Mouse (Mus musculus) liver, postnatal 0 days (tissue): ENCODE data around the gene Strn3. TPM values are rescaled to one million over a fixed set of nuclear protein-coding genes. Genes with fewer than 3 reads are reported as not detected.
A peak's percentile ranks its signal among the peaks of the same experiment; 100 is the strongest.
"Not testable (repeated sequence)": the region's sequence is repeated elsewhere in the genome, so short reads cannot be mapped to it uniquely, and the experiment has no call there.

ENCODE experiments used
- ATAC-seq: fragments of 200-750 bp; cut with Nextera tagmentation; 2 replicates; pipeline ENCODE4 v1.8.0; 2017; ENCODE audit warnings: mild to moderate bottlenecking, moderate library complexity
- DNase-seq: peaks from one replicate; pipeline ENCODE4 v3.0.0-alpha.2; 2016
- H3K27ac ChIP-seq: fragments of 300-500 bp; sonication (generic); 2 replicates; pipeline ENCODE4 v1.5.1; 2014; ENCODE audit warnings: antibody characterized with exemption, moderate library complexity, mild to moderate bottlenecking, low read depth
- H3K27me3 ChIP-seq: fragments of 300-500 bp; sonication (generic); 2 replicates; pipeline ENCODE4 v1.6.1; 2014; ENCODE audit warnings: low read length, control low read depth, mixed read lengths; ENCODE audit not compliant: insufficient read depth
- H3K36me3 ChIP-seq: fragments of 300-500 bp; sonication (generic); replicated peaks from 2 replicates; pipeline ENCODE4 v1.6.1; 2014; ENCODE audit warnings: mild to moderate bottlenecking, control low read depth, low read length, moderate library complexity, mixed read lengths; ENCODE audit not compliant: insufficient read depth
- H3K4me1 ChIP-seq: fragments of 300-500 bp; sonication (generic); 2 replicates; pipeline ENCODE4 v1.6.1; 2014; ENCODE audit warnings: antibody characterized with exemption, mild to moderate bottlenecking, control low read depth; ENCODE audit not compliant: insufficient read depth
- H3K4me2 ChIP-seq: fragments of 300-500 bp; sonication (generic); 2 replicates; pipeline ENCODE4 v1.6.1; 2014; ENCODE audit warnings: low read depth, mild to moderate bottlenecking, low read length, moderate library complexity, mixed read lengths
- H3K4me3 ChIP-seq: fragments of 300-500 bp; sonication (generic); 2 replicates; pipeline ENCODE4 v1.5.1; 2014; ENCODE audit warnings: low read depth, low read length
- H3K9ac ChIP-seq: fragments of 300-500 bp; sonication (generic); replicated peaks from 2 replicates; pipeline ENCODE4 v1.6.1; 2014; ENCODE audit warnings: mild to moderate bottlenecking, moderate library complexity
- H3K9me3 ChIP-seq: fragments of 300-500 bp; sonication (generic); 2 replicates; pipeline ENCODE4 v1.6.1; 2016; ENCODE audit warnings: mild to moderate bottlenecking, control low read depth, low read length, mixed read lengths
- CTCF ChIP-seq: sonication (generic); IDR thresholded peaks from 2 replicates; pipeline ENCODE4 v1.5.1; 2016; ENCODE audit warnings: antibody characterized with exemption, low read depth
- EP300 ChIP-seq: IDR thresholded peaks from 2 replicates; pipeline ENCODE4 v1.6.1; 2016; ENCODE audit warnings: antibody characterized with exemption, low read depth, mild to moderate bottlenecking
- WGBS: fragments of 180-500 bp; shearing (Covaris S2); extraction: QIAGEN DNeasy Blood & Tissue Kit; methylation state at CpG from one replicate; pipeline ENCODE4 v1.1.7; 2014; ENCODE audit not compliant: insufficient replicate concordance; 5-methylcytosine and 5-hydroxymethylcytosine counted together
- polyA plus RNA-seq: library from polyadenylated mRNA; unstranded; fragments of >200 nt; fragmentation: Nextera tagmentation; extraction: Ambion mirVana; gene quantifications from 2 replicates; pipeline ENCODE4 v1.2.1, GENCODE M21; 2015

The Strn3 gene
- polyA plus RNA-seq, 1 experiment from 2014 or later: 11.5 TPM

DNA sequence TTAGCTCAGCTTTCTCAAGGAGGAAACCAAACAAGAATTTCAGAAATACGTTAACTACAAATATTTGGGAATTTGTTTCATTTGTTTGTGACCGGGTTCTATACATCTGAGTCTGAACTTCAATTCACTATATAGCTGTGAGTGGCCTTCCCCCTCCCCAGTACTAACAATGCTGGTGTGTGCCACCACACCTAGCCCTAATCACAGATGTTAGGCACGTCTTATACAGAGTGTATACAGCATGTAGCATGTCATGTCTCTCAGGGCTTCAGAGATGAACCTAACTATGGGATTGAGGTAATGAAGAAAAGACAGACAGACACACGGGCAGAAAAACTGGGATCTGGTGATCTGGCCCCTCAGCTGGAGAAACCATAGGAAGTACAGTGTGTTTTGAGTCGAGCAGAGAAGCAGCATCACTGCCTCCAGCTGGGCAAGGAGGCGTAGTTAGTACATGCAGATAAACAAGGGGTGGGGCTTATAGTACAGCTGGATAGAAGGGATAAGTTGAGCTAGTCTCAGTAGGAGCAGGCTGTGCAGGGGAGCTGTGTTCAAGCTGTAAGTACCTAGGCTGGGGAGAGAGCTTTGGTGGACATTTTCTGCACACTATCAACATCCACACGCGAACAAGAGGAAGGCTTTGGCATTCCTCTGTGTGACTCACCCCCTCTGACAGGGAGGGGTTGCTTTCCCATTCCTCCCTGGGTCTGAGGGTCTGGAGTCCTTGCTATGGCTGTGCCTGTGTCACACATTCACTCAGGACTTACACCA, 8.1 kb upstream of the Strn3 start:
- peak overlapping the region; percentile 48 for H3K9ac ChIP-seq
- peak overlapping the region; percentile 58 for H3K4me2 ChIP-seq
- TF ChIP-seq CTCF: peak; percentile 34
- TF ChIP-seq EP300: peak; percentile 89

DNA sequence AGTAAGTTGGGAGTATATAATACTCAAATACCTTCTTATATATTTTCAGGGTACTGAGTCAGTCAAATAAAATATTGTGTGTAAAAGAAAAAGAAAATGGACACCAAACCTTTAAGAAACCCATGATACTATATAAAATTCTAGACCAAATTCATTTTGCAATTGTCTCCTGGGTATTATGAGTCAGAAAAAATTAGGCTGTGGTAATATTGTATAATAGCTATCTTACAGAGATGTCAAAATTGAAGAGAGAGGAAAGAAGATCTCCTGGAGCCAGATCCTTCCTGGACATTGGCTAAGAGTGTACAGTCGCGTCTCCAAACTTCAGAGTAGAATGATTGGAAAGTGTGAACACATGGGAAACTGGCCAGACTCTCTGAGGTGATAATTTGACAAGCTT, 4.5 kb upstream of the Strn3 start:
- Histone ChIP-seq H3K36me3 (no peaks in the 10 kb centered on the region), H3K4me3 (no peak overlapping the region), H3K4me2 (no peak overlapping the region), H3K27ac (no peak overlapping the region), H3K4me1 (peaks cover 20% of the 10 kb centered on the region), H3K9ac (no peak overlapping the region), H3K27me3 (no peaks in the 10 kb centered on the region), H3K9me3 (no peaks in the 10 kb centered on the region)
- ATAC-seq: no peak
- WGBS: 87% methylated on average over 2 of the region's 2 CpGs
- no peak for DNase-seq
- TF ChIP-seq EP300: no peak
- no peak for TF ChIP-seq CTCF

More for the DNA sequence above, 8.1 kb upstream of the Strn3 start:
- ATAC-seq (peak; percentile 100), DNase-seq (peak; percentile 57)
- peaks cover 4% of the 10 kb centered on the region for H3K9me3 ChIP-seq
- H3K27ac ChIP-seq: peak overlapping the region; percentile 94
- peak overlapping the region; percentile 37 for H3K4me3 ChIP-seq
- no peaks in the 10 kb centered on the region for H3K36me3 ChIP-seq
- WGBS: 47% methylated on average over 8 of the region's 8 CpGs
- peaks cover 10% of the 10 kb centered on the region for H3K4me1 ChIP-seq
- no peaks in the 10 kb centered on the region for H3K27me3 ChIP-seq

- Histone ChIP-seq H3K27ac (no peak overlapping the region), H3K36me3 (no peaks in the 10 kb centered on the region), H3K4me3 (no peak overlapping the region), H3K27me3 (no peaks in the 10 kb centered on the region), H3K9me3 (no peaks in the 10 kb centered on the region), H3K4me2 (no peak overlapping the region), H3K4me1 (peaks cover 14% of the 10 kb centered on the region), H3K9ac (no peak overlapping the region)
- TF ChIP-seq EP300 (no peak), CTCF (no peak)
- DNase-seq: no peak
- 57% methylated on average over 1 of the region's 1 CpGs for WGBS
- ATAC-seq: no peak
Observed at GRCm38 (mm10) chr12:51694966-51695365, 3.3 kb upstream of the Strn3 start.

GRCm38 (mm10) chr12:51694096-51694495, 2.4 kb upstream of the Strn3 start:
- DNase-seq: no peak
- H3K36me3 ChIP-seq: no peaks in the 10 kb centered on the region
- peak overlapping the region; percentile 12; the same call in 1 of the 2 replicates for H3K9ac ChIP-seq
- no peak for ATAC-seq
- peak overlapping the region; percentile 78 for H3K27ac ChIP-seq
- H3K4me3 ChIP-seq: no peak overlapping the region
- 0 out of 2 replicates have a peak overlapping the region, but pooled peaks have one; percentile 33 for H3K4me2 ChIP-seq
- H3K27me3 ChIP-seq: no peaks in the 10 kb centered on the region
- peaks cover 17% of the 10 kb centered on the region for H3K4me1 ChIP-seq
- no peak for TF ChIP-seq CTCF
- no peak for TF ChIP-seq EP300
- H3K9me3 ChIP-seq: no peaks in the 10 kb centered on the region

DNA sequence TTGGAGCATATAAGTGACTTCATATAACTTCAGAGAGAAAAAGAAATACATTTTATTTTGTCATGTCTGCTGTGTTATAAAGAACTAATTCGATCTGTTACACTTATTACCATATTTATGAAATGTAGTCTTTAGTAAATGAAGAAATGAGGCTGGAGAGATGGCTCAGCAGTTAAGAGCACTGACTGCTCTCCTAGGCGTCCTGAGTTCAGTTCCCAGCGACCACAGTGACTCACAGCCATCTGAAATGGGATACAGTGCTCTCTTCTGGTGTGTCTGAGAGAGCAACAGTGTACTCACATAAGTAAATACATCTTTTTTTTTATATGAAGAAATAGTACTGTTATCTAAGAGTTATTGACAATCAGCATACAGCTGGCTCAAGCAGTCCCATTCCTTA, 1.7 kb upstream of the Strn3 start:
- Histone ChIP-seq H3K36me3 (no peaks in the 10 kb centered on the region), H3K4me1 (peaks cover 17% of the 10 kb centered on the region), H3K9ac (0 out of 2 replicates have a peak overlapping the region, but pooled peaks have one; percentile 12), H3K9me3 (no peaks in the 10 kb centered on the region), H3K27ac (peak overlapping the region; percentile 78), H3K27me3 (no peaks in the 10 kb centered on the region), H3K4me2 (no peak overlapping the region), H3K4me3 (no peak overlapping the region)
- 65% methylated on average over 3 of the region's 3 CpGs for WGBS
- DNase-seq (no peak), ATAC-seq (no peak)
- no peak for TF ChIP-seq CTCF
- TF ChIP-seq EP300: no peak

GRCm38 (mm10) chr12:51692870-51693269, 1.2 kb upstream of the Strn3 start:
- H3K9me3 ChIP-seq, H3K36me3 ChIP-seq, DNase-seq, ATAC-seq, H3K9ac ChIP-seq, H3K27me3 ChIP-seq: not testable (repeated sequence)
- 66% methylated on average over 10 of the region's 10 CpGs for WGBS
- peak overlapping the region; percentile 77 for H3K4me3 ChIP-seq
- peak overlapping the region; percentile 95 for H3K27ac ChIP-seq
- H3K4me1 ChIP-seq: peaks cover 17% of the 10 kb centered on the region
- H3K4me2 ChIP-seq: peak overlapping the region; percentile 69
